Mouse (Mus musculus) intestine, embryonic 15.5 days (tissue): ENCODE data around the gene Nampt. TPM values are rescaled to one million over a fixed set of nuclear protein-coding genes. Genes with fewer than 3 reads are reported as not detected.

Source experiments
- ATAC-seq: fragments of 200-750 bp; cut with Nextera tagmentation; 2 replicates; pipeline ENCODE4 v1.8.0; 2017; ENCODE audit warnings: moderate TSS enrichment, moderate library complexity
- H3K27ac ChIP-seq: fragments of 300-500 bp; sonication (generic); 2 replicates; pipeline ENCODE4 v1.5.1; 2015; ENCODE audit warnings: mild to moderate bottlenecking, inconsistent platforms
- H3K27me3 ChIP-seq: fragments of 300-500 bp; sonication (generic); replicated peaks from 2 replicates; pipeline ENCODE4 v1.6.1; 2015; ENCODE audit warnings: inconsistent platforms
- H3K36me3 ChIP-seq: fragments of 300-500 bp; sonication (generic); 2 replicates; pipeline ENCODE4 v1.6.1; 2015; ENCODE audit warnings: inconsistent platforms
- H3K4me1 ChIP-seq: fragments of 300-500 bp; sonication (generic); replicated peaks from 2 replicates; pipeline ENCODE4 v1.6.1; 2015; ENCODE audit warnings: inconsistent platforms
- H3K4me2 ChIP-seq: fragments of 300-500 bp; sonication (generic); replicated peaks from 2 replicates; pipeline ENCODE4 v1.6.1; 2015; ENCODE audit warnings: mild to moderate bottlenecking, inconsistent platforms
- H3K4me3 ChIP-seq: fragments of 300-500 bp; sonication (generic); replicated peaks from 2 replicates; pipeline ENCODE4 v1.5.1; 2015; ENCODE audit warnings: inconsistent platforms
- H3K9ac ChIP-seq: fragments of 300-500 bp; sonication (generic); 2 replicates; pipeline ENCODE4 v1.6.1; 2015; ENCODE audit warnings: inconsistent platforms
- H3K9me3 ChIP-seq: fragments of 300-500 bp; sonication (generic); 2 replicates; pipeline ENCODE4 v1.6.1; 2016; ENCODE audit warnings: inconsistent platforms
- WGBS: fragments of 180-500 bp; shearing (Covaris S2); methylation state at CpG from one replicate; pipeline ENCODE4 v1.1.7; 2015; 5-methylcytosine and 5-hydroxymethylcytosine counted together
- polyA plus RNA-seq: library from polyadenylated mRNA; unstranded; fragments of >200 nt; fragmentation: Nextera tagmentation; extraction: Ambion mirVana; gene quantifications from 2 replicates; pipeline ENCODE4 v1.2.1, GENCODE M21; 2015

Gene Nampt
- polyA plus RNA-seq, 1 experiment from 2014 or later = 31.0 TPM

DNA sequence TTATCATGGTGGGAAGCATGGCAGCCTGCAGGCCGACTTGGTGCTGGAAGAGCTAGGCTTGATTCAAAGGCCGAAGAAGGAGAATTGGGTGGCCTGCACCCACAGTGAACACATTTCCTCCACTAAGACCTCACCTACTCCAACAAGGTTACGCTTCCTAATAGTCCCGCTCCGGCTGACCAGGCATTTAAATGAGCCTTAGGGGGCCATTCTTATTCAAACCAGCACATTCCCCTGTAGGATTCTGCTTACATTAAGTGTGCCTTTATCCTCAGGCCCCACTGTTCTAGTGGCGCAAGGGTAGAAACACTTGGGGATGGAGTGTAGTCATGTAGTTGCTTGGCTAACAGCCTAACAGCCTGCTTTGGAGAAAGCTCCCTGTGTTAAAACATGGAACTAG, 5.2 kb downstream of the Nampt start:
- Histone ChIP-seq H3K9me3 (no peaks in the 10 kb centered on the region), H3K4me2 (no peak overlapping the region), H3K4me3 (no peak overlapping the region), H3K36me3 (no peaks in the 10 kb centered on the region), H3K27ac (no peak overlapping the region), H3K27me3 (no peaks in the 10 kb centered on the region), H3K9ac (no peak overlapping the region), H3K4me1 (no peaks in the 10 kb centered on the region)
- WGBS = 90% methylated on average over 6 of the region's 6 CpGs
- ATAC-seq = no peak

DNA sequence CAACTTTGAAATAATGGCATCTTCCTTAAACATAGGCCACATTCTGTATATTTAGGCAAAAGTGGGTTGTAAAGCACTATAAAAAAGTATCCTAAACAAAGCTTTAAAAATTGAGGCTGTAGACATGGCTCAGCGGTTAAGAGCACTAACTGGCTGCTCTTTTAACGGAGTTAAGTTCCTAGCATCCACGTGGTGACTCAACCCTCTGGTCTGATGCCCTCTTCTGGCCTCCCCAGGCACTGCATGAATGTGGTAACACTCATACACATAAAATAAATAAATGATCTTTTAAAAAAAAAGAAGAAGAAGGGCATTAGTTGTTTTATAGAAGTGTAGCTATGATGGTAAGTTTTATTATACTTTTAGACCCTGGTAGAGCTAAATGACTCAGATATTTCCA, 7.6 kb downstream of the Nampt start:
- Histone ChIP-seq H3K9ac (no peak overlapping the region), H3K4me1 (no peaks in the 10 kb centered on the region), H3K36me3 (no peaks in the 10 kb centered on the region), H3K27me3 (no peaks in the 10 kb centered on the region), H3K4me2 (no peak overlapping the region), H3K27ac (no peak overlapping the region), H3K4me3 (no peak overlapping the region), H3K9me3 (no peaks in the 10 kb centered on the region)
- WGBS = 41% methylated on average over 3 of the region's 3 CpGs
- ATAC-seq = no peak

- Histone ChIP-seq H3K27me3 (no peaks in the 10 kb centered on the region), H3K4me2 (no peak overlapping the region), H3K36me3 (no peaks in the 10 kb centered on the region), H3K4me3 (no peak overlapping the region), H3K9ac (no peak overlapping the region), H3K9me3 (no peaks in the 10 kb centered on the region), H3K27ac (no peak overlapping the region), H3K4me1 (no peaks in the 10 kb centered on the region)
- ATAC-seq = no peak
- WGBS = 76% methylated on average over 8 of the region's 8 CpGs
Observed at GRCm38 (mm10) chr12:32828137-32828760, 8.9 kb downstream of the Nampt start.

- Histone ChIP-seq H3K36me3 (no peaks in the 10 kb centered on the region; the same call in 1 of the 2 replicates), H3K9ac (no peak overlapping the region), H3K9me3 (no peaks in the 10 kb centered on the region), H3K4me3 (no peak overlapping the region), H3K27ac (no peak overlapping the region), H3K27me3 (no peaks in the 10 kb centered on the region), H3K4me1 (no peaks in the 10 kb centered on the region), H3K4me2 (no peak overlapping the region)
- WGBS = 90% methylated on average over 9 of the region's 9 CpGs
- no peak for ATAC-seq
Observed at GRCm38 (mm10) chr12:32829321-32830090, 10.2 kb downstream of the Nampt start.

GRCm38 (mm10) chr12:32832076-32832475, 12.7 kb downstream of the Nampt start:
- no peaks in the 10 kb centered on the region; the same call in 1 of the 2 replicates for H3K36me3 ChIP-seq
- no peak overlapping the region for H3K27ac ChIP-seq
- ATAC-seq = no peak
- H3K27me3 ChIP-seq = no peaks in the 10 kb centered on the region
- H3K9me3 ChIP-seq = no peaks in the 10 kb centered on the region
- H3K4me3 ChIP-seq = no peak overlapping the region
- H3K4me1 ChIP-seq = no peaks in the 10 kb centered on the region
- 85% methylated on average over 3 of the region's 3 CpGs for whole genome bisulfite sequencing
- H3K9ac ChIP-seq = no peak overlapping the region
- no peak overlapping the region for H3K4me2 ChIP-seq

- no peak for ATAC-seq
- 87% methylated on average over 6 of the region's 6 CpGs for WGBS
- no peaks in the 10 kb centered on the region for H3K4me1 ChIP-seq
Observed at GRCm38 (mm10) chr12:32834781-32835180, 15.4 kb downstream of the Nampt start.

DNA sequence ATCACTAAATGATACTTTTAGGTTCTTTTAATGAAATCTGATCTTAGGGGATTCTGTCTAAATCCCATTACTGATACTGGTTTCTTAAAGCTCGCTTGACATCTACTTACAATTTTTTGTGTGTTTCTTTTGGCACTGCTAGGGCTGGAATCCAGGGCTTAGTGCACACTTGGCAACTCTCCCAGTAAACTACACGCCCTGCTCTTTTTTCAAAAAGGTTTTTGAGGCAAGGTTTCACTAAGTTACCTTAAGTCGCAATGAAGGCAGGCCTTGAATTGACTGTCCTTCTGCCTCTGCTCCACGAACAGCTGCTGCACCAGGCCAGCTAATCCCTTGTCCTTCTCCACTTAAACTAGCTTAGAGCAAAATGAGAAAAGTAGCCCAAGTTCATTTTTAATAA, 15.9 kb downstream of the Nampt start:
- no peaks in the 10 kb centered on the region for H3K9me3 ChIP-seq
- H3K4me2 ChIP-seq = no peak overlapping the region
- no peaks in the 10 kb centered on the region for H3K27me3 ChIP-seq
- no peak for ATAC-seq
- H3K9ac ChIP-seq = no peak overlapping the region
- H3K27ac ChIP-seq = no peak overlapping the region
- H3K36me3 ChIP-seq = peaks cover 10% of the 10 kb centered on the region; the same call in 1 of the 2 replicates
- WGBS = 67% methylated on average over 4 of the region's 4 CpGs
- no peaks in the 10 kb centered on the region for H3K4me1 ChIP-seq
- no peak overlapping the region for H3K4me3 ChIP-seq

More at GRCm38 (mm10) chr12:32834781-32835180, 15.4 kb downstream of the Nampt start:
- H3K9ac ChIP-seq = no peak overlapping the region
- peaks cover 10% of the 10 kb centered on the region; the same call in 1 of the 2 replicates for H3K36me3 ChIP-seq
- no peak overlapping the region for H3K4me2 ChIP-seq
- H3K27ac ChIP-seq = no peak overlapping the region
- no peak overlapping the region for H3K4me3 ChIP-seq
- no peaks in the 10 kb centered on the region for H3K27me3 ChIP-seq
- H3K9me3 ChIP-seq = no peaks in the 10 kb centered on the region

DNA sequence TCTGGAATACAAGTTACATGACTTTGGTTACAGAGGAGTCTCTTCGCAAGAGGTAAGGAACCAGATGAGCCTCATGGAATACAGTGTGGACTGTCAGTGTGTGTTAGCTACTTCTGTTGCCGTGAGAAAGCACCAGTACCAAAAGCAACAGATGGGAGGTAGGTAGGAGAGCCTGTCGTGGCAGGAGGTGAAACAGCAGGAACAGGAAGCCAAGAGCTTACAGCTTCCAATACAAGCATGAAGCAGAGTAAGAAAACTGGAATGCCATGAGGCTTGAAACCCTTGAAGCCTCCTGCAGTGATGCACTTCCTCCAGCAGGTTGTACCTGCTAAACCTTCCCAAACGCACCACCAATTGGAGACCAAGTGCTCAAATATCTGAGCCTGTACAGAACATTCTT, 19.1 kb downstream of the Nampt start:
- H3K9ac ChIP-seq = no peak overlapping the region
- no peak for ATAC-seq
- no peak overlapping the region for H3K4me2 ChIP-seq
- H3K27me3 ChIP-seq = no peaks in the 10 kb centered on the region
- H3K36me3 ChIP-seq = peaks cover 10% of the 10 kb centered on the region
- 89% methylated on average over 4 of the region's 4 CpGs for WGBS
- no peaks in the 10 kb centered on the region for H3K4me1 ChIP-seq
- H3K27ac ChIP-seq = no peak overlapping the region
- no peaks in the 10 kb centered on the region for H3K9me3 ChIP-seq
- H3K4me3 ChIP-seq = no peak overlapping the region

DNA sequence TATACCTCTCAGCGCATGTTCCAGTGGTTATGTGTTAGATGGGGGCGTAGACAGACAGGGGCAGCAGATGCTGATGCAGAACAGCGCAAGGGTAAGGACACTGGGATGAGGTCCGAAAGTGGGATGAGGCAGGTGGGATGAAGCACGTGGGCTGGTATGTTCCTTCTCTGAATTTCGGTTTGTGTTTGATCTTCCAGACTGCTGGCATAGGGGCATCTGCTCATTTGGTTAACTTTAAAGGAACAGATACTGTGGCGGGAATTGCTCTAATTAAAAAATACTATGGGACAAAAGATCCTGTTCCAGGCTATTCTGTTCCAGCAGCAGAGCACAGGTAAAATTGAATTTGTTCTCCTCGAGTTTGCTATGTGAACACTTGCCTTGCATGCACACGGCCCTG, 19.6 kb downstream of the Nampt start:
- H3K9ac ChIP-seq = no peak overlapping the region
- ATAC-seq = no peak
- peaks cover 12% of the 10 kb centered on the region for H3K36me3 ChIP-seq
- no peaks in the 10 kb centered on the region for H3K9me3 ChIP-seq
- H3K4me1 ChIP-seq = no peaks in the 10 kb centered on the region
- no peak overlapping the region for H3K27ac ChIP-seq
- no peaks in the 10 kb centered on the region for H3K27me3 ChIP-seq
- WGBS = 94% methylated on average over 9 of the region's 9 CpGs
- no peak overlapping the region for H3K4me2 ChIP-seq
- no peak overlapping the region for H3K4me3 ChIP-seq

DNA sequence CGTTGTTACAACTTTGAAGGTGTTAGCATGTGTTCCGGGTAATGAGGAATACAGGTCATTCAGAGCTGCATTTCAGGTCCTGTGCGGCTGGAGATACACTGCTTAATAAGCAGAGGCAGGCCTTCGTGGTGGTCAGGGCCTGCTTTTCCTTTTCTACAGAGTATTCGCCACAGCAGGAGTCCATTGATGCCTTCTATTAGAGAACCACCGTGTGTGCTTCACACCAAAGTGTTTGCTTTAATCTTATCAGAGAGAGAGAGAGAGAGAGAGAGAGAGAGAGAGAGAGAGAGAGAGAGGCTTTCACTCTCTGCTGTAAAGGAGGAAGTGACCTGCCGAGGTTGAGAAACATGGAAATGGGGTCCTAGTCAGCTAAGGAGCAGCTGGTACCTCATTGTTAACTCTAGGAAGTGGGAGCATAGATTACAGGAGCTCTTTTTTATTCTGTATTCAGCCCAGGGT, 22.1 kb downstream of the Nampt start:
- Histone ChIP-seq H3K36me3 (peaks cover 17% of the 10 kb centered on the region), H3K27ac (no peak overlapping the region), H3K9me3 (no peaks in the 10 kb centered on the region), H3K9ac (no peak overlapping the region), H3K4me2 (no peak overlapping the region), H3K27me3 (no peaks in the 10 kb centered on the region), H3K4me1 (no peaks in the 10 kb centered on the region), H3K4me3 (no peak overlapping the region)
- ATAC-seq = no peak
- WGBS = 67% methylated on average over 7 of the region's 7 CpGs

DNA sequence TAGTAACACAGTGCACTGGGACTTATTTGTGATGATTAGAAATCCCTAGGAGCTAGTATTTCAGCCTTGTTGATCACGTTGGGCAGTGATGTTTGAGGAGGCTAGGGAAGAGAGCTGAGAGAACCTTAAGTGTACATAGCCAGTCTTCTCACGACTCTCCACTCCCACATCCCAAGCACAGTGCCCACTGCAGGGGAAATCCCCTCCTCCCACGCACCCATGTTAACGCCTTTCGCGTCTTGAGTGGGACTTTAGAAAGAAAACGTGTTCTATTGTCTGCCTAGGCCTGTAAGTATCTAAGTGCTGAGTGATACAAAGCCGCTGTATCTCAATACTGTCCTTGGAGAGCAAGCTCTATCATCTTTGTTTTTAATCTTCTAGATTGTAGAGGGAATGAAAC, 27.0 kb downstream of the Nampt start:
- H3K27ac ChIP-seq = no peak overlapping the region

DNA sequence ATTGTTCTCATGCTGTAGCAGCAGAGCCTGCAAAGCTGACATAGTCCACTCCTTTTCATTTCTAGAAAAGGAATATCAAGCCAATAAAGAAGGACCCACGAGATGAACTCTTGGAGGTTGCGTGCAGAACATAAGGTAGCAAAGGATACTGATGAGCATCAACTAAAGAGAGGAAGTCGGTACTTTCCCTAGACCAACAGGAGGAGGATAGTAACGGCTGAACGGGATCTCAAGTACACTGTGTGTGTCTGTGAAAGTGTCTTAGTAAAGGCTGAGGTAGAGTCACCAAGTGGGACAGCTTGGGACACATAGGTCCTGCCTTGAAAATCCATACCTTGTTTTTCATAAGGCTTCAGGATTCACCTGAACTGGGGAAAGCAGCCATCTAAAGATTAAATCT, 34.4 kb downstream of the Nampt start:
- 91% methylated on average over 5 of the region's 5 CpGs for WGBS

More for the DNA sequence above, 27.0 kb downstream of the Nampt start:
- no peak overlapping the region for H3K9ac ChIP-seq
- ATAC-seq = no peak
- H3K4me2 ChIP-seq = no peak overlapping the region
- 94% methylated on average over 8 of the region's 8 CpGs for WGBS
- no peaks in the 10 kb centered on the region for H3K27me3 ChIP-seq
- H3K9me3 ChIP-seq = no peaks in the 10 kb centered on the region
- H3K4me3 ChIP-seq = no peak overlapping the region
- no peaks in the 10 kb centered on the region for H3K4me1 ChIP-seq
- H3K36me3 ChIP-seq = peaks cover 15% of the 10 kb centered on the region; the same call in 1 of the 2 replicates

DNA sequence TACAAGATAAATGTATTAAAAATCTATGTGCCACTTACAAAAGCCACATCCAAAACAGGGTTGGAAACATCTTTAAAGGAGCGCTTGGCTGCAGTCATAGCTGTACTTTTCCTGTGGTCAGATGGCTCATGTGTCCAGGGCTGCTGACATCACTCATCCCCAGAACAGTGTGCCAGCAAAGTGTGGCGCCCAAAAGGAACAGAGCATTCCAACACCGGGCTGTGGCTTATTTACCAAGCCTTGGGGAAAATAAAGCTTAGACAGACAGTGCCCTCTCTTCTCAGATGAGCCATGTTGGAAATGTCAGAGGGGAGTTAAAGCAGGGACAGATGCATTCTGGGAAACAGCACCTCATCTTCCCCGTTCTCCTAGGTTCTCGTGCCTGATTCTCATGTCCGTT, 35.5 kb downstream of the Nampt start:
- Histone ChIP-seq H3K36me3 (no peaks in the 10 kb centered on the region), H3K9ac (no peak overlapping the region), H3K9me3 (no peaks in the 10 kb centered on the region), H3K4me2 (no peak overlapping the region), H3K27me3 (no peaks in the 10 kb centered on the region), H3K27ac (no peak overlapping the region), H3K4me1 (no peaks in the 10 kb centered on the region), H3K4me3 (no peak overlapping the region)
- ATAC-seq = no peak
- WGBS = 83% methylated on average over 6 of the region's 6 CpGs

More for the DNA sequence above, 34.4 kb downstream of the Nampt start:
- no peaks in the 10 kb centered on the region for H3K36me3 ChIP-seq
- no peak overlapping the region for H3K4me3 ChIP-seq
- no peaks in the 10 kb centered on the region for H3K27me3 ChIP-seq
- ATAC-seq = no peak
- H3K9me3 ChIP-seq = no peaks in the 10 kb centered on the region
- no peak overlapping the region for H3K27ac ChIP-seq
- no peaks in the 10 kb centered on the region for H3K4me1 ChIP-seq
- H3K4me2 ChIP-seq = no peak overlapping the region
- no peak overlapping the region for H3K9ac ChIP-seq
